Mouse (Mus musculus): Measurements from ENCODE around the gene Cd5.

DNA sequence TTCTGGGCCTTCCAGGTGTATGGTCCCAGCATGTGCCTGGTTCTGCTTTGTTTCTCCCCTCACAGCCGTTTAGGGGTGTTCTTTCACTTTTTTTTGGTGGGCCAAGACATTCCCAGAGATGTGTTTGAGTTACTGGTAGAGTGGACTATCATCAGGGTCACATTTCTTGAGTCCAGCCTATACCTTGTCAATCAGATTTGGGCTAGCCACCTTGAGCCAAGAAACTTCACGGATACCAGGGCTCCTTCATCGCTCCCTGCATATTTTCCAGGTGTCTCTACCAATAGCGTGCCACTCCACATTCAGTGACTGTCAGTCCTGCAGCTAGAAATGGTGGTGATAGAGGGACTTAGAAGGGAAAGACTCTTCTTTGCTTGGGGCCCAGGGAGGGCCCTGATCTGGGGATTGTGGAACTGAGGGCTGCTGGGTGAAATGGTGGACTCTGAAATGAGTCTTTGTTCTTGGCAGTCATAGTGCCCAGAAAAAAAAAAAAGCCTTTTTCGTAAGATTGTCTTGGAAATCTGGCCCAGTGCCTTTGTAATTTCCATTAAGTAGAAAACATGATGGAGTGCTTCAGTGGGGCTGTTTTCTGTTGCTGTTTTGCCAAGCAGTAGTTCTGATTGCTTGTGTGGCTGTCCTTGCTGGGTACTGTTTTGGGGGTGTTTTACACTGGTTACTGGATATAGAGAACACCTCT is 49.2 kb downstream of the Cd5 start:
- no peak for TF ChIP-seq CTCF (IDR thresholded peaks at IDR 0.05; ENCODE audit: borderline replicate concordance, extremely low read depth, insufficient read depth, insufficient read length)
- no peak for TF ChIP-seq POLR2A (IDR thresholded peaks at IDR 0.05; ENCODE audit: borderline replicate concordance, extremely low read depth, insufficient read depth, insufficient read length, poor library complexity, severe bottlenecking)
